Mouse (Mus musculus) heart, embryonic 13.5 days (tissue): ENCODE data around the gene BC107364. TPM values are rescaled to one million over a fixed set of nuclear protein-coding genes. Genes with fewer than 3 reads are reported as not detected.
"Not testable (repeated sequence)": the region's sequence is repeated elsewhere in the genome, so short reads cannot be mapped to it uniquely, and the experiment has no call there.

ENCODE experiments used
- ATAC-seq: fragments of 200-750 bp; cut with Nextera tagmentation; 2 replicates; pipeline ENCODE4 v1.8.0; 2017; ENCODE audit warnings: moderate TSS enrichment; ENCODE audit not compliant: insufficient number of reproducible peaks, low FRiP score, low TSS enrichment; ENCODE audit errors: extremely low read depth
- H3K27ac ChIP-seq: fragments of 300-500 bp; sonication (generic); replicated peaks from 2 replicates; pipeline ENCODE4 v1.5.1; 2015; ENCODE audit warnings: moderate library complexity, mild to moderate bottlenecking, inconsistent platforms
- H3K27me3 ChIP-seq: fragments of 300-500 bp; sonication (generic); replicated peaks from 2 replicates; pipeline ENCODE4 v1.6.1; 2015; ENCODE audit warnings: mild to moderate bottlenecking, inconsistent platforms
- H3K36me3 ChIP-seq: fragments of 300-500 bp; sonication (generic); 2 replicates; pipeline ENCODE4 v1.6.1; 2015; ENCODE audit warnings: mild to moderate bottlenecking, inconsistent platforms
- H3K4me1 ChIP-seq: fragments of 300-500 bp; sonication (generic); 2 replicates; pipeline ENCODE4 v1.6.1; 2015; ENCODE audit warnings: inconsistent platforms
- H3K4me2 ChIP-seq: fragments of 300-500 bp; sonication (generic); 2 replicates; pipeline ENCODE4 v1.6.1; 2015; ENCODE audit warnings: inconsistent platforms, mild to moderate bottlenecking, moderate library complexity
- H3K4me3 ChIP-seq: fragments of 300-500 bp; sonication (generic); 2 replicates; pipeline ENCODE4 v1.5.1; 2015; ENCODE audit warnings: moderate library complexity, mild to moderate bottlenecking, inconsistent platforms
- H3K9ac ChIP-seq: fragments of 300-500 bp; sonication (generic); 2 replicates; pipeline ENCODE4 v1.6.1; 2015; ENCODE audit warnings: inconsistent platforms, mild to moderate bottlenecking, moderate library complexity
- H3K9me3 ChIP-seq: fragments of 300-500 bp; sonication (generic); 2 replicates; pipeline ENCODE4 v1.6.1; 2016; ENCODE audit warnings: inconsistent platforms
- WGBS: fragments of 180-500 bp; shearing (Covaris S2); methylation state at CpG from one replicate; pipeline ENCODE4 v1.1.7; 2015; ENCODE audit warnings: mixed read lengths; 5-methylcytosine and 5-hydroxymethylcytosine counted together
- polyA plus RNA-seq: library from polyadenylated mRNA; unstranded; fragments of >200 nt; fragmentation: Nextera tagmentation; extraction: Ambion mirVana; gene quantifications from 2 replicates; pipeline ENCODE4 v1.2.1, GENCODE M21; 2015

Gene BC107364
- polyA plus RNA-seq, 1 experiment from 2014 or later, result 0.78 TPM

GRCm38 (mm10) chr3:96494912-96495311, 42.8 kb upstream of the BC107364 start:
- Histone ChIP-seq H3K9me3 (no peaks in the 10 kb centered on the region), H3K4me3 (no peak overlapping the region), H3K27me3 (no peaks in the 10 kb centered on the region), H3K27ac (no peak overlapping the region), H3K4me2 (no peak overlapping the region), H3K36me3 (no peaks in the 10 kb centered on the region), H3K4me1 (peaks cover 4% of the 10 kb centered on the region), H3K9ac (no peak overlapping the region)
- no peak for ATAC-seq
- 90% methylated on average over 3 of the region's 3 CpGs for WGBS

- H3K9me3 ChIP-seq, H3K4me1 ChIP-seq, H3K9ac ChIP-seq, ATAC-seq, H3K27me3 ChIP-seq, H3K36me3 ChIP-seq, H3K4me3 ChIP-seq, H3K27ac ChIP-seq, H3K4me2 ChIP-seq: not testable (repeated sequence)
- 97% methylated on average over 5 of the region's 11 CpGs for WGBS
Measured at GRCm38 (mm10) chr3:96494456-96494855, 42.4 kb upstream of the BC107364 start.

- not testable (repeated sequence) for H3K27me3 ChIP-seq, H3K9ac ChIP-seq, H3K36me3 ChIP-seq, H3K4me3 ChIP-seq, H3K9me3 ChIP-seq, ATAC-seq
- 72% methylated on average over 7 of the region's 8 CpGs for WGBS
- Histone ChIP-seq H3K4me1 (peaks cover 18% of the 10 kb centered on the region), H3K4me2 (0 out of 2 replicates have a peak overlapping the region, but pooled peaks have one; percentile 35), H3K27ac (peak overlapping the region; percentile 89)
Measured at GRCm38 (mm10) chr3:96489636-96490035, 37.5 kb upstream of the BC107364 start.

- H3K9me3 ChIP-seq, H3K27me3 ChIP-seq, H3K36me3 ChIP-seq: not testable (repeated sequence)
- Histone ChIP-seq H3K4me2 (peak overlapping the region; percentile 37; the same call in 1 of the 2 replicates), H3K27ac (peak overlapping the region; percentile 89), H3K4me1 (peaks cover 18% of the 10 kb centered on the region), H3K9ac (peak overlapping the region; percentile 71; the same call in 1 of the 2 replicates), H3K4me3 (peak overlapping the region; percentile 37)
- peak; percentile 40 for ATAC-seq
- 0% methylated on average over 9 of the region's 31 CpGs for WGBS
Measured at GRCm38 (mm10) chr3:96488907-96489629, 37.0 kb upstream of the BC107364 start.

DNA sequence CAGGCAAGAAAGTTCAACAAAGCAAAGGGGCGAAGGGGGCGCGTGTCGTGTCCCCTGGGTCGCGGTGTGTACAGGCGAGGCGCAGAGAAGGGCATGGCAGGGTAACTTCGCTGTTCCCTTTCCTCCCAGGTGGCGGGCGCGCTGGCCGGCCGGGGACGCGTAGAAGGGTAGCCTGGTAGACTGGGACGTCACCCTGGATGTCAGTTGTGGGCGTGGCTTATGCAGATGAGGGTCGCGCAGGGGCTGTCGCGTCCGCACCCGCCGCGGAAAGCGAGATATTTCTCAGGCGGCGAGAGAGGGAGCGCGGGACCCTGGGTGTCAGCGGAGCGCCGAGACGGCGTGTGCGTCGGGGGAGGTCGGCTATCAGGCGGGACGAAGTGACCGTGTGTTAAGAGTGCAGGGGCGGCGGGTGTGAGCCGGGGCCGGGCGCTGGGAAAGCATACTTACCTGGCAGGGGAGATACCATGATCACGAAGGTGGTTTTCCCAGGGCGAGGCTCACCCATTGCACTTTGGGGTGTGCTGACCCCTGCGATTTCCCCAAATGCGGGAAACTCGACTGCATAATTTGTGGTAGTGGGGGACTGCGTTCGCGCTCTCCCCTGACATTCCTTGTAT, 36.3 kb upstream of the BC107364 start:
- 0% methylated on average over 4 of the region's 55 CpGs for WGBS
- not testable (repeated sequence) for H3K9me3 ChIP-seq, H3K36me3 ChIP-seq, H3K27me3 ChIP-seq
- peak overlapping the region; percentile 79 for H3K9ac ChIP-seq
- ATAC-seq, result peak; percentile 78
- H3K27ac ChIP-seq, result peak overlapping the region; percentile 94
- peak overlapping the region; percentile 47 for H3K4me3 ChIP-seq
- H3K4me1 ChIP-seq, result peaks cover 18% of the 10 kb centered on the region
- H3K4me2 ChIP-seq, result peak overlapping the region; percentile 70

- H3K4me3 ChIP-seq, result peak overlapping the region; percentile 47
- H3K9me3 ChIP-seq, result no peaks in the 10 kb centered on the region
- H3K27me3 ChIP-seq, result peaks cover 7% of the 10 kb centered on the region
- no peaks in the 10 kb centered on the region for H3K36me3 ChIP-seq
- H3K27ac ChIP-seq, result peak overlapping the region; percentile 94
- 4% methylated on average over 26 of the region's 26 CpGs for WGBS
- ATAC-seq, result no peak
- peaks cover 18% of the 10 kb centered on the region for H3K4me1 ChIP-seq
- peak overlapping the region; percentile 79 for H3K9ac ChIP-seq
- peak overlapping the region; percentile 70 for H3K4me2 ChIP-seq
Measured at GRCm38 (mm10) chr3:96487596-96488289, 35.6 kb upstream of the BC107364 start.

DNA sequence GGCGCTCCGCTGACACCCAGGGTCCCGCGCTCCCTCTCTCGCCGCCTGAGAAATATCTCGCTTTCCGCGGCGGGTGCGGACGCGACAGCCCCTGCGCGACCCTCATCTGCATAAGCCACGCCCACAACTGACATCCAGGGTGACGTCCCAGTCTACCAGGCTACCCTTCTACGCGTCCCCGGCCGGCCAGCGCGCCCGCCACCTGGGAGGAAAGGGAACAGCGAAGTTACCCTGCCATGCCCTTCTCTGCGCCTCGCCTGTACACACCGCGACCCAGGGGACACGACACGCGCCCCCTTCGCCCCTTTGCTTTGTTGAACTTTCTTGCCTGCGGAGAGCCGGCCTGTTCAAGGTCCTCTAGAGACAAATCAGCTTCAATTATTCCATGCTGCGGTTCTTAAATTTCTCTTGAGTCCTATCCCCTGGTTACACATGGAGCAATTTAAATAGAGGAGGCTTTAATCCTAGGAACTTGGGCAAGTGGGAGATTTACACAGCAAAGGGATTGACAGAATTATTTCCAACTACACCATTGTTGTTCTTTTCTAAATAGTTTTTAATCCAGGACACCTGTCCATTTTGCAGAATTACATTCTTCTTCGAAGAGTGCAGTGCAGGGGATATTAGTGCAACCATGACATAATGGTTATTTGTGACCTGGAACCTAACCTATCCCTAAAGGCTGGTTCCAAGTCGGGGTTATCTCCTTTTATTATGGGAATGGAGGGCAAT, 34.9 kb upstream of the BC107364 start:
- peak overlapping the region; percentile 74 for H3K9ac ChIP-seq
- H3K4me1 ChIP-seq, result peaks cover 18% of the 10 kb centered on the region
- peak overlapping the region; percentile 47 for H3K4me3 ChIP-seq
- peak overlapping the region; percentile 70 for H3K4me2 ChIP-seq
- peak; percentile 79 for ATAC-seq
- H3K9me3 ChIP-seq, H3K36me3 ChIP-seq, H3K27me3 ChIP-seq: not testable (repeated sequence)
- H3K27ac ChIP-seq, result peak overlapping the region; percentile 94
- 12% methylated on average over 7 of the region's 38 CpGs for WGBS

- ATAC-seq, result peak; percentile 42
- H3K9ac ChIP-seq, H3K27ac ChIP-seq, H3K27me3 ChIP-seq, H3K36me3 ChIP-seq, H3K9me3 ChIP-seq, H3K4me3 ChIP-seq: not testable (repeated sequence)
- WGBS, result 3% methylated on average over 4 of the region's 34 CpGs
- H3K4me1 ChIP-seq, result peaks cover 18% of the 10 kb centered on the region
- peak overlapping the region; percentile 47 for H3K4me2 ChIP-seq
Measured at GRCm38 (mm10) chr3:96486064-96486827, 34.1 kb upstream of the BC107364 start.

DNA sequence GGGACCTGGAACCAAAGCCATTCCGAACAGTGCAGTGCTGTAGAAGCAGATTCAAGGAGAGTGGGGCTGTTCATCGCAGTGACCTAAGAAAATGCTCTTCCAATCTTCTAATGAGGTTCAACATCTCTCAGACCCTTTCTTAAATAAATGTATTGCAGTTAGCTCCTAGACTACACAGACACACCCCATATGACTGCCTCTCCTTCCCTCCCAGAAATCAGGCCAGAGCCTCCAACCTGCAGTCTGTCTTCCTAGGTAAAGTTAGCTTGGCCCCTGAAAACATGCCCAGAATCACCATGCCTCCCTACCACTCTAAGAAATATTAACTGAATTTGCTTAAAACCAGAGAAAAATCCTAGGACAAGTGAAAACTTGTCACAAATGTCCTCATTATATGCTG, 33.3 kb upstream of the BC107364 start:
- H3K36me3 ChIP-seq, result no peaks in the 10 kb centered on the region
- peak overlapping the region; percentile 49 for H3K4me2 ChIP-seq
- ATAC-seq, result no peak
- WGBS, result 66% methylated on average over 2 of the region's 2 CpGs
- H3K27me3 ChIP-seq, result peaks cover 11% of the 10 kb centered on the region
- peak overlapping the region; percentile 67 for H3K9ac ChIP-seq
- peak overlapping the region; percentile 20; the same call in 1 of the 2 replicates for H3K27ac ChIP-seq
- H3K9me3 ChIP-seq, result no peaks in the 10 kb centered on the region
- H3K4me1 ChIP-seq, result peaks cover 18% of the 10 kb centered on the region
- no peak overlapping the region; the same call in none of the 2 replicates for H3K4me3 ChIP-seq

DNA sequence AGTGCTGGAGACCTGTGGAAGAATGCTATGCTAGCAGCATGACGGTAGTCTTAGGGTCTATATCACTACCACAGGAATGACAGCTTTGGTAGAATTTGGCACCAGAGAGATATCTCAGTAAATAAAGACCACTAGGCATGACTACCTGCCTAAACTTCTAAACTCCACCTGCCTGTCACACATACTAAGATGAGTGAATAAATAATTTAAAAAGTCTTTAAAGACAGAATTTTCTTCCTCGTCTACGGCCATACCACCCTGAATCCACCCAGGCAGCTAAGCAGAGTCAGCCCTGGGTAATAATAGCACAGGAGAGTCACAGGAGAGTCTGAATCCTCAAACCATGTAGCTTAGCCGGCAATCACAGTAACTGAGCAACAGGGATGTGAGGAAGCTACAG, 32.8 kb upstream of the BC107364 start:
- Histone ChIP-seq H3K27ac (peak overlapping the region; percentile 20; the same call in 1 of the 2 replicates), H3K9ac (peak overlapping the region; percentile 67), H3K27me3 (peaks cover 11% of the 10 kb centered on the region), H3K4me2 (peak overlapping the region; percentile 49), H3K9me3 (no peaks in the 10 kb centered on the region), H3K4me1 (peaks cover 18% of the 10 kb centered on the region), H3K36me3 (no peaks in the 10 kb centered on the region), H3K4me3 (no peak overlapping the region; the same call in 1 of the 2 replicates)
- ATAC-seq, result no peak
- WGBS, result 66% methylated on average over 4 of the region's 4 CpGs
